Mouse (Mus musculus): Measurements from ENCODE around the gene A030014E15Rik. TPM values are rescaled to one million over a fixed set of nuclear protein-coding genes. Genes with fewer than 3 reads are reported as not detected.
"Not testable (repeated sequence)": the region's sequence is repeated elsewhere in the genome, so short reads cannot be mapped to it uniquely, and the experiment has no call there.

A030014E15Rik gene
- polyA plus RNA-seq, 1 experiment from 2014 or later = not detected

GRCm38 (mm10) chr1:82943295-82943694, 18.6 kb downstream of the A030014E15Rik start, which contains the start of gene A030003K21Rik:
A030003K21Rik (minus strand) TSS chr1:82943388.
- not testable (repeated sequence) for H3K4me3 ChIP-seq; H3K4me2 ChIP-seq (replicated peaks); H3K9ac ChIP-seq (replicated peaks); H3K27ac ChIP-seq (replicated peaks); H3K36me3 ChIP-seq; H3K9me3 ChIP-seq; H3K27me3 ChIP-seq; H3K4me1 ChIP-seq; ATAC-seq (ENCODE audit: low FRiP score, low read depth)
- no CpG with 5 or more reads among the region's 6 CpGs for WGBS

- not testable (repeated sequence) for H3K4me3 ChIP-seq; H3K27me3 ChIP-seq; H3K9ac ChIP-seq (replicated peaks); ATAC-seq (ENCODE audit: low FRiP score, low read depth); H3K27ac ChIP-seq (replicated peaks); H3K4me2 ChIP-seq (replicated peaks); H3K4me1 ChIP-seq; H3K9me3 ChIP-seq; H3K36me3 ChIP-seq
- WGBS = no CpG with 5 or more reads among the region's 2 CpGs
Measured at GRCm38 (mm10) chr1:82946029-82946428, 21.3 kb downstream of the A030014E15Rik start.

GRCm38 (mm10) chr1:82948601-82949000, 23.9 kb downstream of the A030014E15Rik start:
- no peak for ATAC-seq (ENCODE audit: low FRiP score, low read depth)
- 83% methylated on average over 2 of the region's 2 CpGs for WGBS
- Histone ChIP-seq H3K9me3 (no peaks in the 10 kb centered on the region), H3K9ac (replicated peaks) (no peak overlapping the region), H3K4me3 (no peak overlapping the region), H3K4me1 (no peaks in the 10 kb centered on the region), H3K4me2 (replicated peaks) (no peak overlapping the region), H3K36me3 (no peaks in the 10 kb centered on the region), H3K27ac (replicated peaks) (no peak overlapping the region), H3K27me3 (no peaks in the 10 kb centered on the region)

- not testable (repeated sequence) for H3K9ac ChIP-seq (replicated peaks); H3K27me3 ChIP-seq; H3K4me2 ChIP-seq (replicated peaks); H3K36me3 ChIP-seq; H3K4me1 ChIP-seq; H3K9me3 ChIP-seq; ATAC-seq (ENCODE audit: low FRiP score, low read depth); H3K4me3 ChIP-seq; H3K27ac ChIP-seq (replicated peaks)
Measured at GRCm38 (mm10) chr1:82955913-82956312, 31.2 kb downstream of the A030014E15Rik start, which contains the start of gene Gm7544. Gm7544 (minus strand) TSS chr1:82956013.

GRCm38 (mm10) chr1:82959870-82960385, 35.2 kb downstream of the A030014E15Rik start, which contains the start of gene Gm47955:
Gm47955 (plus strand) TSS chr1:82960286.
- Histone ChIP-seq H3K4me1 (no peaks in the 10 kb centered on the region), H3K27me3 (no peaks in the 10 kb centered on the region), H3K9ac (replicated peaks) (no peak within 1 kb of the TSS), H3K27ac (replicated peaks) (no peak within 1 kb of the TSS), H3K4me3 (no peak within 1 kb of the TSS), H3K9me3 (no peaks in the 10 kb centered on the region), H3K36me3 (no peaks in the 10 kb centered on the region), H3K4me2 (replicated peaks) (no peak within 1 kb of the TSS)
- 92% methylated on average over 11 of the region's 11 CpGs for whole genome bisulfite sequencing
- no peak for ATAC-seq (ENCODE audit: low FRiP score, low read depth)

GRCm38 (mm10) chr1:82966413-82966812, 41.7 kb downstream of the A030014E15Rik start:
- H3K36me3 ChIP-seq = no peaks in the 10 kb centered on the region
- no peak overlapping the region for H3K27ac ChIP-seq (replicated peaks)
- no peaks in the 10 kb centered on the region for H3K9me3 ChIP-seq
- no peaks in the 10 kb centered on the region for H3K27me3 ChIP-seq
- WGBS = 78% methylated on average over 3 of the region's 3 CpGs
- H3K9ac ChIP-seq (replicated peaks) = no peak overlapping the region
- no peak overlapping the region for H3K4me2 ChIP-seq (replicated peaks)
- H3K4me3 ChIP-seq = no peak overlapping the region
- ATAC-seq (ENCODE audit: low FRiP score, low read depth) = no peak
- no peaks in the 10 kb centered on the region for H3K4me1 ChIP-seq

GRCm38 (mm10) chr1:82972046-82972445, 47.3 kb downstream of the A030014E15Rik start:
- 51% methylated on average over 4 of the region's 4 CpGs for WGBS
- H3K9ac ChIP-seq (replicated peaks) = no peak overlapping the region
- no peaks in the 10 kb centered on the region for H3K27me3 ChIP-seq
- no peak overlapping the region for H3K4me3 ChIP-seq
- ATAC-seq (ENCODE audit: low FRiP score, low read depth) = no peak
- H3K4me2 ChIP-seq (replicated peaks) = no peak overlapping the region
- H3K27ac ChIP-seq (replicated peaks) = no peak overlapping the region
- H3K36me3 ChIP-seq = no peaks in the 10 kb centered on the region
- H3K4me1 ChIP-seq = no peaks in the 10 kb centered on the region
- no peaks in the 10 kb centered on the region for H3K9me3 ChIP-seq

GRCm38 (mm10) chr1:82973244-82973643, 48.5 kb downstream of the A030014E15Rik start:
- ATAC-seq (ENCODE audit: low FRiP score, low read depth) = no peak
- 93% methylated on average over 1 of the region's 1 CpGs for WGBS

GRCm38 (mm10) chr1:82973901-82974300, 49.2 kb downstream of the A030014E15Rik start:
- Histone ChIP-seq H3K36me3 (no peaks in the 10 kb centered on the region), H3K9me3 (no peaks in the 10 kb centered on the region), H3K4me1 (no peaks in the 10 kb centered on the region), H3K27ac (replicated peaks) (no peak overlapping the region), H3K4me2 (replicated peaks) (no peak overlapping the region), H3K9ac (replicated peaks) (no peak overlapping the region), H3K4me3 (no peak overlapping the region), H3K27me3 (no peaks in the 10 kb centered on the region)
- WGBS = 72% methylated on average over 6 of the region's 6 CpGs
- no peak for ATAC-seq (ENCODE audit: low FRiP score, low read depth)

More at GRCm38 (mm10) chr1:82973244-82973643, 48.5 kb downstream of the A030014E15Rik start:
- H3K4me3 ChIP-seq = no peak overlapping the region
- no peak overlapping the region for H3K9ac ChIP-seq (replicated peaks)
- H3K27ac ChIP-seq (replicated peaks) = no peak overlapping the region
- H3K27me3 ChIP-seq = no peaks in the 10 kb centered on the region
- H3K4me2 ChIP-seq (replicated peaks) = no peak overlapping the region
- no peaks in the 10 kb centered on the region for H3K36me3 ChIP-seq
- H3K9me3 ChIP-seq = no peaks in the 10 kb centered on the region
- H3K4me1 ChIP-seq = no peaks in the 10 kb centered on the region

GRCm38 (mm10) chr1:82974342-82974741, 49.6 kb downstream of the A030014E15Rik start:
- Histone ChIP-seq H3K9ac (replicated peaks) (no peak overlapping the region), H3K4me2 (replicated peaks) (no peak overlapping the region), H3K4me1 (no peaks in the 10 kb centered on the region), H3K36me3 (no peaks in the 10 kb centered on the region), H3K27ac (replicated peaks) (no peak overlapping the region), H3K4me3 (no peak overlapping the region), H3K9me3 (no peaks in the 10 kb centered on the region), H3K27me3 (no peaks in the 10 kb centered on the region)
- no peak for ATAC-seq (ENCODE audit: low FRiP score, low read depth)
- 89% methylated on average over 9 of the region's 9 CpGs for WGBS

Other genes starting within 250 kb of the A030014E15Rik start
- gene Mff, start 200.0 kb upstream of the A030014E15Rik start, polyA plus RNA-seq (2016; fragmentation: Nextera tagmentation; extraction: Ambion mirVana) = 276 and 284 TPM in 2 replicates
- 0.14 and 0.31 TPM in 2 replicates for gene Tm4sf20, start 156.5 kb upstream of the A030014E15Rik start, polyA plus RNA-seq (2016; fragmentation: Nextera tagmentation; extraction: Ambion mirVana)
- gene Gm47791, start 153.7 kb upstream of the A030014E15Rik start, polyA plus RNA-seq (2016; fragmentation: Nextera tagmentation; extraction: Ambion mirVana) = not detected in 2 replicates
- 40.7 and 45.3 TPM in 2 replicates for gene Agfg1, start 85.4 kb upstream of the A030014E15Rik start, polyA plus RNA-seq (2016; fragmentation: Nextera tagmentation; extraction: Ambion mirVana)
- gene A030005L19Rik, start 11.6 kb upstream of the A030014E15Rik start, polyA plus RNA-seq (2016; fragmentation: Nextera tagmentation; extraction: Ambion mirVana) = not detected in 2 replicates
- not detected in 2 replicates for gene Gm6217, start 6.5 kb downstream of the A030014E15Rik start, polyA plus RNA-seq (2016; fragmentation: Nextera tagmentation; extraction: Ambion mirVana)
- not detected in 2 replicates for gene A030003K21Rik, start 18.5 kb downstream of the A030014E15Rik start, polyA plus RNA-seq (2016; fragmentation: Nextera tagmentation; extraction: Ambion mirVana)
- gene Gm7544, start 31.1 kb downstream of the A030014E15Rik start, polyA plus RNA-seq (2016; fragmentation: Nextera tagmentation; extraction: Ambion mirVana) = not detected in 2 replicates
- gene Gm47955, start 35.4 kb downstream of the A030014E15Rik start, polyA plus RNA-seq (2016; fragmentation: Nextera tagmentation; extraction: Ambion mirVana) = not detected in 2 replicates
- not detected in 2 replicates for gene Gm47959, start 75.6 kb downstream of the A030014E15Rik start, polyA plus RNA-seq (2016; fragmentation: Nextera tagmentation; extraction: Ambion mirVana)
- 0.29 and 0.51 TPM in 2 replicates for gene Slc19a3, start 113.5 kb downstream of the A030014E15Rik start, polyA plus RNA-seq (2016; fragmentation: Nextera tagmentation; extraction: Ambion mirVana)
- not detected in 2 replicates for gene Krtap28-10, start 117.6 kb downstream of the A030014E15Rik start, polyA plus RNA-seq (2016; fragmentation: Nextera tagmentation; extraction: Ambion mirVana)
- not detected in 2 replicates for gene Gm47969, start 120.0 kb downstream of the A030014E15Rik start, polyA plus RNA-seq (2016; fragmentation: Nextera tagmentation; extraction: Ambion mirVana)
- gene A030005K14Rik, start 134.5 kb downstream of the A030014E15Rik start, polyA plus RNA-seq (2016; fragmentation: Nextera tagmentation; extraction: Ambion mirVana) = not detected in 2 replicates
- not detected in 2 replicates for gene Krtap28-13, start 136.0 kb downstream of the A030014E15Rik start, polyA plus RNA-seq (2016; fragmentation: Nextera tagmentation; extraction: Ambion mirVana)
- gene Ccl20, start 191.8 kb downstream of the A030014E15Rik start, polyA plus RNA-seq (2016; fragmentation: Nextera tagmentation; extraction: Ambion mirVana) = not detected in 2 replicates
- 0.63 TPM in 1 of 2 replicates, not detected in the other for gene Daw1, start 234.8 kb downstream of the A030014E15Rik start, polyA plus RNA-seq (2016; fragmentation: Nextera tagmentation; extraction: Ambion mirVana)